Mouse (Mus musculus): Measurements from ENCODE around the gene C130050O18Rik.

Gene C130050O18Rik

GRCm38 (mm10) chr5:139404801-139405401 lies at the start of gene C130050O18Rik:
Gene C130050O18Rik (plus strand): TSS chr5:139405280.
- no peak for DNase-seq

- peak; percentile 65 for DNase-seq
These were observed 46.4 kb upstream of the C130050O18Rik start for GRCm38 (mm10) chr5:139358653-139359052.

GRCm38 (mm10) chr5:139359244-139359643 lies 45.8 kb upstream of the C130050O18Rik start:
- no peak for DNase-seq

- no peak for DNase-seq
These were observed 41.2 kb upstream of the C130050O18Rik start for GRCm38 (mm10) chr5:139363858-139364257.

GRCm38 (mm10) chr5:139364260-139364910 lies 40.7 kb upstream of the C130050O18Rik start:
- peak; percentile 86 to 97 for DNase-seq

- DNase-seq, result no peak
These were observed 40.0 kb upstream of the C130050O18Rik start for GRCm38 (mm10) chr5:139364911-139365571.

- no peak for DNase-seq
These were observed 39.3 kb upstream of the C130050O18Rik start for GRCm38 (mm10) chr5:139365827-139366226.

- DNase-seq, result no peak
These were observed 38.6 kb upstream of the C130050O18Rik start for GRCm38 (mm10) chr5:139366484-139366883.

- DNase-seq, result no peak
These were observed 37.1 kb upstream of the C130050O18Rik start for GRCm38 (mm10) chr5:139367884-139368458.

GRCm38 (mm10) chr5:139368638-139369320 lies 36.3 kb upstream of the C130050O18Rik start:
- peak; percentile 84 to 87 for DNase-seq

GRCm38 (mm10) chr5:139370336-139370735 lies 34.7 kb upstream of the C130050O18Rik start:
- DNase-seq, result no peak

- no peak for DNase-seq
These were observed 34.0 kb upstream of the C130050O18Rik start for GRCm38 (mm10) chr5:139371118-139371517.

- peak; percentile 94 to 95 for DNase-seq
These were observed 33.3 kb upstream of the C130050O18Rik start for GRCm38 (mm10) chr5:139371631-139372401.

GRCm38 (mm10) chr5:139373126-139373525 lies 32.0 kb upstream of the C130050O18Rik start:
- peak in 1 of 2 experiments; percentile 44 for DNase-seq

GRCm38 (mm10) chr5:139373889-139374444 lies 31.1 kb upstream of the C130050O18Rik start:
- peak in 1 of 2 experiments; percentile 49 for DNase-seq

- DNase-seq, result peak in 1 of 2 experiments; percentile 36
These were observed 30.2 kb upstream of the C130050O18Rik start for GRCm38 (mm10) chr5:139374841-139375240.

- peak; percentile 79 to 83 for DNase-seq
These were observed 27.4 kb upstream of the C130050O18Rik start, which contains the start of gene Gpr146 for GRCm38 (mm10) chr5:139377468-139378270. Gene Gpr146 (plus strand): TSS chr5:139377697.

- peak in 1 of 2 experiments; percentile 10 for DNase-seq
These were observed 26.9 kb upstream of the C130050O18Rik start for GRCm38 (mm10) chr5:139378271-139378556.

- peak; percentile 94 to 96 for DNase-seq
These were observed 26.0 kb upstream of the C130050O18Rik start for GRCm38 (mm10) chr5:139378986-139379629.

- DNase-seq, result peak in 1 of 2 experiments; percentile 17
These were observed 25.2 kb upstream of the C130050O18Rik start for GRCm38 (mm10) chr5:139379771-139380384.

All from kidney, adult 8-10 months (tissue).